Mouse (Mus musculus) cerebellum, adult (tissue): ENCODE measurements around the gene Prkacb.

Source experiments
- ATAC-seq: cut with Nextera tagmentation; 2 replicates; pipeline ENCODE4 v1.9.2; 2017; ENCODE audit warnings: mild to moderate bottlenecking, moderate library complexity, mixed read lengths; ENCODE audit not compliant: insufficient number of reproducible peaks, low FRiP score, low TSS enrichment

The Prkacb gene

DNA sequence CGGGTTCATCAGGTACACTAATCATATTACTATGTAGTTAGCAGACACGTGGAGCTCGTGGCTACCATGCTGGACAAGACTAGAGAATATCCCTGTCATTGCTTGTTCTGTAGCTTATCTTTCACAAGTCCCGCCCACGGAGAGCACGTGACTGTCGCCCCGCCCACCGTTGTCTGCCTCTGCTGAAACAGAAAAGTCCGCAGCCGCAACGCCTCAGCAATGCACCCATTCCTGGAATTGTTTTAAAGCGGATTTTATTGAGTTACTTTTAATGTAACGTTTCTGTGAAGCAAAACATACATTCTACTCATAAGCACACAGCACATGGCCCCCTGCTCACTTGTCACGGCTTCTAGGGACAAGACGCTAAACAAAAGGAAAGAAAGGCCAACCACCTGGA, 133.1 kb downstream of the Prkacb start:
- no peak for ATAC-seq
